Mouse (Mus musculus): Measurements from ENCODE around the gene Dpep3. TPM values are rescaled to one million over a fixed set of nuclear protein-coding genes. Genes with fewer than 3 reads are reported as not detected.
"Not testable (repeated sequence)": the region's sequence is repeated elsewhere in the genome, so short reads cannot be mapped to it uniquely, and the experiment has no call there.

Gene Dpep3
- not detected for total RNA-seq (2021)
- long read RNA-seq, experiment 1, result 0 reads
- long read RNA-seq, experiment 2, result 0 reads

DNA sequence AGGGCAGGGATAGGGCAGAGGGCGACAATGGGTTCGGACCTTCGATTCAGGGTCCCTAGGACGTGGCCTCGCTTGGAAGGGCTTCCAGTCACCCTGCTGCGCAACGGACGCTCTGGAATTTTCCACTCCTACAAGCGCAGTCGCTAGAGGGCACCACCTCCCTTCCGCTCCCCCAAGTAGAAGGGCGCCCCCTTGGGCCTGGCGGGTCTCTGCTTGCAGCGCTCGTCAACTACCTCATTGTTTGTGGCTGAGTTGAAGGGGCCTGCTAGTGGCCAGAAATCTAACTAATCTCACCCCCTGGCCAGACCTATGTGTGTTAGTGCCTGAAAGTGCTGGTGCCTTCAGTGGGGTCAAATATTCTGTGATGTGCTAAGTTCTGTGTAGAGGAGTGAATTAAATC lies at the start of gene Dpep3:
Gene Dpep3 (minus strand): TSS at position 105 of the 400 bp plus-strand sequence.
- no peak for DNase-seq

DNA sequence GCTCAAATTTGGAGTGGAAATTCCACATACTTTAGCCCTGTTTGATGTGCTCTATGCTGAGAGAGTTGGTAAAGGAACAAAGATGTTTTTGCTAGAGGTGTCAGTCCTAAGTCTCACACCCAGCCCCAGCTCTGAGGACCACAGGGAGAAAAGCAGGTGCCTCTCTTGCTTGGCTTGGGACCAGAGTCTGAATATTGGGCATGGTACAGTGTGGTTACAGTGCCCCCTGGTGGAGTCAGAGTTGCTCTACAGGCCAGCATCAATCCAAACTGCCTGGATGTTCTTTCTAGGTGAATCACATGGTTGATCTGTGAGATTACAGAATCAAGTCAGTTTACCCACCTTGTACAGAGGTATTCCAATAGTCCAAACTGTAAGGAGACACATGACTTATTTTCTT lies 43.3 kb upstream of the Dpep3 start:
- DNase-seq, result peak; percentile 71 to 83

DNA sequence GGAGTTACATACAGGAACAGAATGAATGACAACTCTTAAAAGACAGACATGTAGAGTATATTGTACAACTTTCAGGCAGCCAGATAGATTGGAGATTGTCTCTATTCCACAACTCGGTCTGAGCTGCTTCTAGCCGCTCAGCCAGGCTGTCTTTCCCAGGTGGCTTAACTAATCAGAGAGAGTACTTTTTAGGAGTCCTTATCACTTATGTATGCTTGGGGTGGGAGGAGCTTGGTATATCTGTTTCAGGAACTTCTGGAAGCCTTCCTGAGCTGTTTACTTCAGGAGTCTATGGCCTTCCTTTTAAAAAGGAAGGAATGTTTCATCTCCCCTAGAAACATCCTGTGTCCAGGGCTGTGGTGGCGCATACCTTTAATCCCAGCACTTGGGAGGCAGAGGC lies 38.8 kb upstream of the Dpep3 start:
- DNase-seq, result no peak

DNA sequence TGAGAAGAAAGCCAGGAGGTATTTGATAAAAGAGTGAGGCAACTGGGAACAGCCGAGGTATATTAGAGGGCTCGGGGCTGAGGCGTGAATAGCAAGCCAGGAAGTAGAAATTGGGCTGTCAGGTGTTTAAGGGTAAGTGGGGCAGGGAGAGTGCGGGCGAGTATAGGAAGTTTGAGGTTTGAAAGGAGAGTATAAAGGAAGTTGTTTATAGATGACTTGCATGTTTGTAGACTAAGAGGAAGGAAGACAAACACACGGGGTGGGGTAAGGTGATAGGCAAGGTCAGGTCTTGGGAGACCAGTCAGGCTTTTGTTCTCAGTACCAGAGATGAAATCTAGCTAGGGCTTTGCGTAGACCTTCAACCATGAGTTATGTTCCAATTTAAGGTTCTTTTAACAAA lies 37.9 kb upstream of the Dpep3 start:
- DNase-seq, result no peak

DNA sequence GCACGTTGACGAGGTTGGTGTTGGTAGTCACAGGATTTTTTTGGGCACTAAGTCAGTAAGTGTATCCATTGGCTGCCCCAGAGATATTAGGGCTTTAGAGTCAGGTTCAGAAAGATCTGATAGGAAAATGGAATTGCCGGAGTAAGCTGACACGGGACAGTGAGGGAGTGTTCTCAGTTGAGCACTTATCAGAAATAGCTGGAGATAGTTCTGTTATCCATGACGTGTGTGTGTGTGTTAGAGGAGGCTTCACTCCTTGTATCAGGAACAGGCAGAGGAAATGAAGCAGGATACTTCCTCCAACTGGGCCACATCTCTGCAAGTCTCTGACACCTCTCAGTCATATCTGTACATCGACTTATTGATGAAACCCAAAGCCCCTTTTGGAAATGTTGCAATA lies 37.1 kb upstream of the Dpep3 start:
- DNase-seq, result no peak

DNA sequence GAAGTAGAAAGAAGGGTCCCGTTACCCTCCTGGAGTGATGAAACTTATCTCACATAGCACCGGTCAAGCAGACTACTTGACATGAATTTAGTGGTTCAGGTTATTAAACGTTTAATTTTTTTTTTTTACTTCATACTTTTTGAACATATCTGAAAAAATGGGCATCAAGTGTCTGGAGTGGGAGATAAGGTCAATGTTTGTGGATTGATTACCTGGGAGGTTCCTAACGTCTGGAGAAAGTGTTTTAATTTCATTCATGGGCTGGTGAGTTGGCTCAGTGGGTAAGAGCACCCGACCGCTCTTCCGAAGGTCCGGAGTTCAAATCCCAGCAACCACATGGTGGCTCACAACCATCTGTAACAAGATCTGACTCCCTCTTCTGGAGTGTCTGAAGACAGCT lies 33.0 kb upstream of the Dpep3 start:
- not testable (repeated sequence) for DNase-seq

DNA sequence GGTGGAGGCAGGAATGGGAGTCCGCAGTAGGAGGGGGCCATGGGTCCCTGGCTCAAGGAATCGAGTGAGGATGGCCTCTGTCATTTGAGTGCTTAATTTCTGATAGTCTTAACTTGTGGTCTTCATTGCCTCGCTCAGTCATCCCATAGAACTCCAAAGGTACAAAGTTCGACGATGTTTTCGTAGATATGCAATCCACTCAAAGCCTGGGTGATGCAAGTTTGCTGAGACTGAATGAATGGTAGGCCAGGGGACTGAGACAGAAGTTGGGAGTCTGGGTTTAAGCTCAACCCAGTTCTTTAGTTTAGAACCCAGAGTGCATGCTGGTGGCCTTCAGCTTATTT lies 32.4 kb upstream of the Dpep3 start, which contains the start of gene Ddx28:
Gene Ddx28 (minus strand): TSS at position 240 of the 344 bp plus-strand sequence.
- no peak for DNase-seq

DNA sequence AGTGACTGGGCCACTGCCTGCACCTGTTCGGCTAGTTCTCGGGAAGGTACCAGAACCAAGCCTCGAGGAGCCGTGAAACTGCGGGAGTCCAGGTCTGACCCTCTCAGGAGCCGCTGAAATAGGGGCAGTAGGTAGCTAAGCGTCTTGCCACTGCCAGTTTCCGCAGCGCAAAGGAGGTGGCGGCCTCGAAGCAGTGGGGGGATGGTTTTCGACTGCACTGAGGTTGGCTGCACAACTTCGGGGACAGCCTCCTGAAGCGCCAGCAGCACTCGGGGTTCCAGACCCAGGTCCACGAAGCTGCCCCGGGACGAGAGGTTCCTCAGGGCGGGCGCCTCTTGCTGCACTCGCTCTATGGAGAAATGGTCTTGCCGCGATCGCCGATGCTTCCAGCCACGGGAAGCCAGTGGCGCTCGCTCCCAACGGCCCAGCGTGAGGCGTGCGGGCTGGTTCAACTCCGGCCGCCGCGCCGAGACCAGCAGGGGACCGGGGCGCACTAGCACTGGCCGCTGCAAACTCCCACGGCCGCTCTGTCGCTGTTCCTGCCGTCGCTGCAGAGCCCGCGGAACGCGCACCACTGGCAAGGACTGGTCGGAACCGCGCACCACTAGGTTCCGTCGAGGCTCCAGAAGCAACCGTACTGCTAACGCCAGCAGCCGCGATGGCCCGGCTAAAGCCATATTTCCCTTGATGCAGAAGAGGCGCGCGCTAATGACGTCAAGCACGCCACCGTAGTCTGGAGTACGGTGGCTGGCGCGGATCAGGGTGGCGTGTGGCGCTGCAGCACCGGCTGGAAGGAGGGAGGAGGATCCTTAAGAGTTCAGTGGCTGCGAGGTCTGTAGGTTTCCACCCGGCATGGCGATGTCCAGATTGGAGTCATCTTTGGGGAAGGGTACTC lies 31.8 kb upstream of the Dpep3 start:
- DNase-seq, result peak; percentile 94 to 95

DNA sequence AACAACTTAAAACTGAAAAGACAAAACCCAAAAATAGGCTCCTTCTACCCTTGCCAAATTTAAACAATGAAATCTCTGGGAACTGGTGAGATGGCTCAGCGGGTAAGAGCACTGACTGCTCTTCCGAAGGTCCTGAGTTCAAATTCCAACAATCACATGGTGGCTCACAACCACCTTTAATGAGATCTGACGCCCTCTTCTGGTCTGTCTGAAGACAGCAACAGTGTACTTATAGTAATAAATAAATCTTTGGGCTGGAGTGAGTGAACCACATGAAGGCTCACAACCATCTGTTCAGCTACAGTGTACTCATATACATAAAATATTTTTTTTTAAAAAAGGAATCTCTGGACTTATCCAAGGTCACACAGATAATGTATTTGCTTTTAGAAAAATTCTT lies 28.7 kb upstream of the Dpep3 start:
- not testable (repeated sequence) for DNase-seq

DNA sequence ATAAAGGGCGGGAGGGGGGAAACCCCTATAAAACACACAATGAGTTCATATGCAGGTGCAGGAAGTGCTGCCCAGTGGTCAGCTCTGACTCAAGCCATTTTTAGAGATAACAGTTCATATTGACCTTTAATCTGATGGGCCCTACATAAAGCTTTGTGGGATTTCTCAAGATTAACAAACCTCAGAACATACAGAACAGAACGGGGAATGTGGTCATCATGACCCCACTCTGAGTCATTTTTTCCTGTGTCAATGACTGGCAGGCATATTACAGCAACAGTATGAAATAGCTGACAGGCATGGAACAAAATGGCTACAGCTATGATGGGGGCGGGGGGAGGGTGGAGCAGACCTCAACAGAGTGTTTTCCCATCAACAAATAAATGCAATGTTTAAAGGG lies 27.9 kb upstream of the Dpep3 start:
- peak in 1 of 2 experiments; percentile 20 for DNase-seq

DNA sequence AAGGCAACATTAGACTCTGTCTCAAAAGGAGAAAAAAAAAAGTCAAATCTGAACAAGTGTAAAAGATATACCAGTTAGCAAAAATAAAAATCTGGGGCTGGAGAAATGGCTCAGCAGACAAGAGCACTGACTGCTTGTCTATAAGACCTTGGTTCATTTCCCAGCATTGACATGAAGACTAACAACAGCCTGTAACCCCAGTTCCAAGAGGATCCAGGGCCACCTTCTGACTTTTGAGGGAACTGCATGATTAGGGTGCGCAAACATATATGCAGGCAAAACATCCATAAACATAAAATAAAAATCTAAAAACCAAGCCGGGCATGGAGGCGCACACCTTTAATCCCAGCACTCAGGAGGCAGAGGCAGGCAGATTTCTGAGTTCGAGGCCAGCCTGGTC lies 27.2 kb upstream of the Dpep3 start:
- DNase-seq, result no peak

DNA sequence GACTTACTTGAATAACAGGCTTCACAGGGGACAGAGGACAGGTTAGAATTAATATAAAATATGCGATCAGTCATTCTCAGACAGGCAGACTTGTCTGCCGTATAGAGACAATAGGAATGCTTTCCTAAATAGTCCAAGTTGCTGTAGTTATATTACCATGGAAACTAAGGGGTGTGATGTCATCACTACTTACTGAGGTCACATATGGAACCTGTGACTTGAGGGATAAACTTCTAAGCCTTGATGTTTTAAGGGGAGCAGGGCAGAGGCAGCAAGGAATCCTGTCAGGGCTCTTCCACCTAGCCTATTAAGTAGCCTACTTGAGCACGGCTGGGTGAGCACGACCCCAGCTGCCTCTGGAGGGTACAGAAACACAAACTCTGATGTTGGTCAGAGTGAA lies 26.6 kb upstream of the Dpep3 start, which contains the start of gene Dpep2nb:
Gene Dpep2nb (minus strand): TSS at position 101 of the 400 bp plus-strand sequence.
- DNase-seq, result no peak

DNA sequence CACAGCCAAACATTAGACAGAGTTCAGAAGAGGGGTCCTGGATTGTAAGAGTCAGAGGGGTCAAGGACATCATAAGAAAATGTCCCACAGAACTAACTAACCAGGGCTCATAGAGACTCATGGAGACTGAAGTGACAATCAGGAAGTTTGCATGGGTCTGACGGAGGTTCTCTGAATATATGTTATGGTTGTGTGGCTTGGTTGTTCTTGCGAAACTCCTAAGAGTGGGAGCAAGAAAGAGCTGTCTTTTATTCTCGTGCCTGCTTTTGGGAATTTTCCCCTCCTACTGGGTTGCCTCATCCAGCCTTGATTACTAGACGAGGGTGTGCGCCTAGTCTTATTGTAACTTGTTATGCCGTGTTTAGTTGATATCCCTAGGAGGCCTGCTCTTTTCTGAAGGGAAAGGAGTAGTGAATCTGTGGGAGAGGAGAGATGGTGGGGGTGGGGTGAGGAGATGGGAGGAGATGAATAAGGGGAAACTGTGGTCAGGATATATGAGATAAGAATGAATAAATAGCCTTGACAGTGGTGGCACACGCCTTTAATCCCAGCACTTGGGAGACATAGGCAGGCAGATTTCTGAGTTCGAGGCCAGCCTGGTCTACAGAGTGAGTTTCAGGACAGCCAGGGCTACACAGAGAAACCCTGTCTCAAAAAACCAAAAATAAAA lies 25.4 kb upstream of the Dpep3 start:
- DNase-seq, result no peak

DNA sequence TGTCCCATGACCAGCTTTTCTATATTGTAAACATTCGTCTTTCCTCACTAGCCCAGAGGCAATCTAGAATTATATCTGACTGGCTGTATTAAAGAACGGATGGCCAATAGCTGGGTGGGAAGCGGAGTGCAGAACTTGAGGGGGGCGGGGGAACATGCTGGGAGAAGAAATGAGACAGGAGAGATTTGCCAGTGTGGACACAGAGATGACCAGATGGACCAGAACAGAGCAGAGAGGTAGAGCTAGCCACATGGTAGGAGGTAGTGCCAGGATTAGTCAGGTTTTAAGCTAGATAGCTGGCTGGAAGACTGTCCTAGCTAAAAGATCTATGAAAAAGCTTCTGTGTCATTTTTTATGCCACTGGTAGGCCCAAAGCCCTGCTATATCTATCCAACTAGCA lies 22.7 kb upstream of the Dpep3 start:
- no peak for DNase-seq

DNA sequence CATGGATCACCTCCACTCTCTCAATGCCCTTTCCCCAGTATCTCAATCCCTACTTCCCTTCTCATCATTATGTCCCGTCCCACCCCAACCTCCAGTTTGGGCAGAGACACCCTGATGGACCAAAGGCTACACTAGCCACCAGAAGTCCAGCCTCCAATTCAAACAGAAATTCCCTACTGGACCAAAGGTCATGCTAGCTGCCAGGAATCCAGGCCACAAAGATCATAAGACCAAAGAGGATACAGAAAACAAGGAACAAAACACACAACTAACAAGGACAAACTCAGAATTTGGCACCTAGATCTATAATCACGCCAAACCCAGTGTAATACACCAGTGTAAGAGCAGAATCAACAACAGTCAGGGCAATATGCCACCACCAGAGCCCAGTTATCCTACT lies 19.7 kb upstream of the Dpep3 start:
- peak in 1 of 2 experiments; percentile 36 for DNase-seq

DNA sequence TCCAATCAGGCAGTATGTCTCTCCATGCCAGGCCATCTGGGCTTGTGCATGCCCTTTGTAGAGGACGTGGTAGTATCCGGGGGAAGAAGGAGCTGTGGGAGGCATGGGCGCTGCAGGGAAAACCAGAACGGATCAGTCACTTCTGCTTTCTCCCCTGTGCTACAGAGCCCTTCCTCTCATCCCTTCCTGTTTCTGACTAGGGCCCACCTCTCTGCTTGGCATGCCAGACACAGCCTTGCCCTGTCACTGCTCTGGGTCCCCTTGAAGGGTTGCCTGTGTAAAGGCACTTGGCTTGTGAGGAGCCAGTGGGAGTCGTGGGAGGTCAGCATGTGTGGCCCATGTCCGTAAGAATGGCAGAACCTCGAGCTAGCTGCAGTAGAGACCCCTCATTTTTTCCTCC lies 17.1 kb upstream of the Dpep3 start:
- no peak for DNase-seq

DNA sequence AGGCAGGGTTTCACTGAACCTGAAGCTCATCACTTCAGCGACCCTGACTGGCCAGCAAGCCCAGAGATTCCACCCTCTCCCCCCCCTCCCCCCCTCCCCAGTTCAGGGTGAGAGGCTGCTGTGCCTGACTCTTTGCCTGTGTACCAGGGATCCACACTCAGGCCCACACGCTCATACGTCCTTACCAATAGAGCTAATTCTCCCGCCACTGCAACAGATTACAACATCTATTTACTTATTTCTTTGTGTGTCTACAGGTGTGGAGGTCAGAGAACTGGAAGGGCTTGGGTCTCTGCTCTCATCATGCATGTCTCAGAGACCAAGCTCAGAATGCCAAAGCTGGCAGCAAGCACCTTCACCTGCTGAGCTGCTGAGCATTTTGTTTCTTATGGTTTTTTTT lies 14.0 kb upstream of the Dpep3 start:
- no peak for DNase-seq

DNA sequence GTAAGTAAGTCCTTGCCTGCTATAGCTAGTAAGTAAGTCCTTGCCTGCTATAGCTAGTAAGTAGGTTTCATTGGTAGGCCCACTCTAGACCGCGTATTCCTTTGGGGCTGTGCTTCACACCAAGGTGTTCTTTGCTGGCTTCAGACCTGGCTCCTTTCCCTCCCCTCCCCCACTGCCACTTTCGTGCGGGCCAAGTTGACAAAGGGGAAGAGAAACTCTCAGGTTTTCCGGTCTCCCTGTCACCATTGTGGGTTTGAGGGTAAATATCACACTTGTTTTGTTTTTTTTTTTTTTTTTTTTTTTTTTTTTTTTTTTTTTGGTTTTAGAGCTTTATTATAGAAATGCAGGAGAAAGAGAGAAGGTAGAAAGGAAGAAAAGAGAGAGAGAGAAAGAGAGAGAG lies 13.3 kb upstream of the Dpep3 start:
- peak in 1 of 2 experiments; percentile 26 for DNase-seq

DNA sequence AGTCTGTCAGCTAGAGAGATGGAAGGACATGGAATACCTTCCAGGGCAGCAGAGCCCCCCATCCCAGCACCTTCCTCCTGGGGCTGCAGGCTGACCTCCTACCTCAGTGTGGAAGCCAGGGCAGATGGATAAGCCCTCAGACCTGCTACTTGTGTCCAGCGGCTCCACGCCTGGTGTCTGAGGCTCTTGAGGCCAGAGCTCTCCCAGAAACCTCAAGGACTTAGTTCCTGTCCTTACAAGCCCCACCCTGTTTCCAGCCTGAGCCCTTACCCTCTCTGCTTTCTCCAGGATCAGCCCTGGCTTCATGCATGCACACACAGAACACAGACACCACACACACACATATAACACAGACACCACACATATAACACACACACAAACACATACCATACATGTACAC lies 12.3 kb upstream of the Dpep3 start:
- DNase-seq, result no peak

DNA sequence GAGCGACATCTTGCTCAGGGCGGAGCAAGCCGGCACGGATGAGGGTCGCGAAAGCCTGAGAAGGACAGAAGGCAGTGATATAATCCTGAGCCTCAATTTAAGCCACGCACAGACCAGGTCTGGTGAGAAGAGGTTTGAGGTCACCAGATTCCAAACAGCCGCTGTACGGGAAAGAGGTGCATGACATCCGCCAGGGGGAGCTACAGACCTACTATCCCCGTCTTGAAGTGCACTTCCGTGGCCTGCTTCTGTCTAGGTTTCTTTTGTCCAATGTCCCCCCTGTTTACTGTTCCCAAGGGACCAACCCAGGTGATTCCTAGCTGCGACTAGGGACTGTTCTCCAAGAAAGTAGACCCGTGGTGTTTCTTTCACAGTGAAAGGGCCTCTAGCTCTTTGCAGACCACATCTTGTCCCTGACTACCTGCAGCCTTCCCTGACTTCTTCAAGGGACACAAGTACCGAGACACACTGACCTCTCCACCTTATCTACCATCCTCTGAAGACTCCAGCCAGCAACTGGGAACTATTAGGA lies 11.7 kb upstream of the Dpep3 start, which contains the start of gene Dus2:
Gene Dus2 (plus strand): TSS at position 482 of the 532 bp plus-strand sequence.
- DNase-seq, result peak; percentile 83 to 92

DNA sequence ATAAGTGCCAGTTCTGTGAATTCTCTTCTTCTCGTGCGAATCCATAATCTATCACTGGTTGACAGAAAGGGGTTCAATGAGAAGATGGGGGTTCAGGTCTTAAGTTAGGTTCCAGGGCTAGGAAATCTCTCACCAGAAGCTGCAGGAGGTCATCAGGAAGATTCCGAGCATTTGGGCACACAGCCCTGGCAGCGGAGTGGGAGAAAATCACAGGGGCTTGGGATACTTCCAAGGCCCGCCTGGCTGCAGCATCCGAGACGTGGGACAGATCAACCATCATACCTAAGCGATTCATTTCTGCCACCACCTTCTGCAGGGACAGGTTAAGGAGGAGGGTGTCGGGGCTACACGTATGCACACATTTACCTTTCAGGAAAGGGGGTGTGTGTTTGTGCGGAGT lies 9.3 kb upstream of the Dpep3 start:
- no peak for DNase-seq

DNA sequence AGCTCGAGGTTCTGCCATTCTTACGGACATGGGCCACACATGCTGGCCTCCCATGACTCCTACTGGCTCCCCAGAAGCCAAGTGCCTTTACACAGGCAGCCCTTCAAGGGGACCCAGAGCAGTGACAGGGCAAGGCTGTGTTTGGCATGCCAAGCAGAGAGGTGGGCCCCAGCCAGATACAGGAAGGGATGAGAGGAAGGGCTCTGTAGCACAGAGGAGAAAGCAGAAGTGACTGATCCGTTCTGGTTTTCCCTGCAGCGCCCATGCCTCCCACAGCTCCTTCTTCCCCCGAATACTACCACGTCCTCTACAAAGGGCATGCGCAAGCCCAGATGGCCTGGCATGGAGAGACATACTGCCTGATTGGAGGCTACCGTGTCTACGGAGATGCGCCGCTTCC lies 4.2 kb upstream of the Dpep3 start:
- not testable (repeated sequence) for DNase-seq

DNA sequence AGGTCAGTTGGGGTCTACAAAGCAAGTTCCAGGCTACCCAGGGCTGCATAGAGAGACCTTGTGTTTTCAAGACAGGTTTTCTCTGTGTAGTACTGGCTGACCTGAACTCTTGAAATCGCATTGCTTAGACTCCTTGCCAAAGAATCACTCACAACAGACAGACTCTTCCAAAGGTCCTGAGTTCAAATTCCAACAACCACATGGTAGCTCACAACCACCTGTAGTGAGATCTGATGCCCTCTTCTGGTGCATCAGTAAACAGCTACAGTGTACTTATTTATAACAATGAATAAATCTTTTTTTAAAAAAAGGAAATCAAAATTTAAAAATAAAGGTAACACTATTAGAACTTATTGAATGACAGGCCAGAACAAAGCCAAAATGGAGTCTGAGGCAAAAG lies 1.9 kb upstream of the Dpep3 start:
- DNase-seq, result no peak

Data from adrenal gland, postnatal 36 days (tissue).